Mouse (Mus musculus): Measurements from ENCODE around the gene Efhd2. TPM values are rescaled to one million over a fixed set of nuclear protein-coding genes. Genes with fewer than 3 reads are reported as not detected.

Efhd2 gene
- polyA plus RNA-seq (2014; fragmentation: Illumina TruSeq; extraction: RNeasy Lipid Tissue Mini Kit (QIAGEN cat#74804); ENCODE audit: low read depth, low replicate concordance), result 2.2 TPM

DNA sequence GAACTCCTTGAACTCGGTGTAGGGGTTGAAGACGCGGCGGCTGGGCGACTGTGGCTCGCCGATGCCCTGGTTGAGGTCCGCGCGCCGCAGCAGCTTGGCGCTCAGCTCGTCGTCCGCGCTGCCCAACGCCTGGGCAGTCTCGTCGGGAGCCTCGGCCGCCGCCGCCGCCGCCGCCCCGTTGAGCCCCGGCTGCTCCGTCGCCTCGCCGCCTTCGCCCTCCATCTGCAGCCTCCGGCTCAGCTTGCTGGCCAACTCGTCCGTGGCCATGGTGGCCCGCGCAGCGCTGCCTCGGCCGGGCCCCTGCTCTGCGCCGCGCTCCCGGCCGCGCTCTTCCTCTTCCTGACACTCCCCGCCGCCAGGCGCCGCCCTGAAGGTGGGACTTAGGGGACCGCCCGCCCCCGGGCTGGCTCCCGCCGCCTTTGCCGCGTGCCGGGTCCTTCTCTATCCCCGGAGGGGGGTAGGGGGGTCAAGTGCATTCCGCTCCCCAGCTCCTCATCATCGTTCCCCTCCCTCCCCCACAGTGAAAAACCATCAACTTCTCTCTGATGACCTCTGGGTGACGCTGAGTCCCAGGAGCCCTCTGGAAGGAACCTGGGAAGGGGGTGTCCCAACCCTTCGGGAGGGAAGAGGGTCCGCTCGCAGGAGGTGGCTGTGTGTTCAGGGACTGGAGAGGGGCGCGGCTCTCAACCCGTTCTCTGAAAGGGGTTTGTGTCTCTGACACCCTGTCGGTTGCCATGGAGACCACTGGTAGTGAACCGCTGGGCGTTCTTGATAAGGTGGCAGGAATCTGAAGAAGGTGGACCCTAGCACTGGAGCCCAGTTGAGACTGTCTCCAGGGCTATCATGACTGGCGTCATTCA is at the start of gene Efhd2:
TSS of gene Efhd2 (minus strand) at position 320 of the 860 bp plus-strand sequence.

GRCm38 (mm10) chr4:141845999-141846398 is 28.7 kb downstream of the Efhd2 start, which contains the start of gene Ctrc:
Gene Ctrc (minus strand): TSS chr4:141846359.

GRCm38 (mm10) chr4:141826060-141826459 is 48.7 kb downstream of the Efhd2 start, which contains the start of gene Cela2a:
Gene Cela2a (minus strand): TSS chr4:141826160.

Other genes starting within 250 kb of the Efhd2 start
- 1.3 TPM for gene Plekhm2, start 210.0 kb downstream of the Efhd2 start, polyA plus RNA-seq (2014; fragmentation: Illumina TruSeq; extraction: RNeasy Lipid Tissue Mini Kit (QIAGEN cat#74804); ENCODE audit: low read depth, low replicate concordance)
- not detected for gene Rsc1a1, start 189.3 kb downstream of the Efhd2 start, polyA plus RNA-seq (2014; fragmentation: Illumina TruSeq; extraction: RNeasy Lipid Tissue Mini Kit (QIAGEN cat#74804); ENCODE audit: low read depth, low replicate concordance)
- gene Ddi2, start 151.5 kb downstream of the Efhd2 start, polyA plus RNA-seq (2014; fragmentation: Illumina TruSeq; extraction: RNeasy Lipid Tissue Mini Kit (QIAGEN cat#74804); ENCODE audit: low read depth, low replicate concordance), result 33.9 TPM
- 0.70 TPM for gene Agmat, start 128.2 kb downstream of the Efhd2 start, polyA plus RNA-seq (2014; fragmentation: Illumina TruSeq; extraction: RNeasy Lipid Tissue Mini Kit (QIAGEN cat#74804); ENCODE audit: low read depth, low replicate concordance)
- gene Dnajc16, start 84.0 kb downstream of the Efhd2 start, polyA plus RNA-seq (2014; fragmentation: Illumina TruSeq; extraction: RNeasy Lipid Tissue Mini Kit (QIAGEN cat#74804); ENCODE audit: low read depth, low replicate concordance), result 11.1 TPM
- 17.0 TPM for gene Casp9, start 81.3 kb downstream of the Efhd2 start, polyA plus RNA-seq (2014; fragmentation: Illumina TruSeq; extraction: RNeasy Lipid Tissue Mini Kit (QIAGEN cat#74804); ENCODE audit: low read depth, low replicate concordance)
- not detected for gene Cela2a, start 48.8 kb downstream of the Efhd2 start, polyA plus RNA-seq (2014; fragmentation: Illumina TruSeq; extraction: RNeasy Lipid Tissue Mini Kit (QIAGEN cat#74804); ENCODE audit: low read depth, low replicate concordance)
- not detected for gene Ctrc, start 28.6 kb downstream of the Efhd2 start, polyA plus RNA-seq (2014; fragmentation: Illumina TruSeq; extraction: RNeasy Lipid Tissue Mini Kit (QIAGEN cat#74804); ENCODE audit: low read depth, low replicate concordance)
- gene Fhad1, start 140.2 kb upstream of the Efhd2 start, polyA plus RNA-seq (2014; fragmentation: Illumina TruSeq; extraction: RNeasy Lipid Tissue Mini Kit (QIAGEN cat#74804); ENCODE audit: low read depth, low replicate concordance), result 1.3 TPM
- not detected for gene Tmem51, start 209.4 kb upstream of the Efhd2 start, polyA plus RNA-seq (2014; fragmentation: Illumina TruSeq; extraction: RNeasy Lipid Tissue Mini Kit (QIAGEN cat#74804); ENCODE audit: low read depth, low replicate concordance)